Mouse (Mus musculus) neutrophil, adult 5-6 weeks (primary cell): ENCODE data around the gene Setd1a. TPM values are rescaled to one million over a fixed set of nuclear protein-coding genes. Genes with fewer than 3 reads are reported as not detected.
A peak's percentile ranks its signal among the peaks of the same experiment; 100 is the strongest.
"Not testable (repeated sequence)": the region's sequence is repeated elsewhere in the genome, so short reads cannot be mapped to it uniquely, and the experiment has no call there.

Experiments used
- ATAC-seq: fragments of 151-379, 151-347 bp; 2 replicates; pipeline ENCODE4 v1.8.0; 2017; ENCODE audit warnings: mild to moderate bottlenecking, moderate TSS enrichment; ENCODE audit not compliant: insufficient number of reproducible peaks, poor library complexity, low FRiP score, severe bottlenecking; ENCODE audit errors: extremely low read depth
- total RNA-seq: library from RNA; stranded (forward); fragments of 200-1000 nt; gene quantifications from 2 replicates; pipeline ENCODE4 v1.2.3, GENCODE M21; 2017

The Setd1a gene
- total RNA-seq, 1 experiment from 2014 or later = 14.4 TPM

DNA sequence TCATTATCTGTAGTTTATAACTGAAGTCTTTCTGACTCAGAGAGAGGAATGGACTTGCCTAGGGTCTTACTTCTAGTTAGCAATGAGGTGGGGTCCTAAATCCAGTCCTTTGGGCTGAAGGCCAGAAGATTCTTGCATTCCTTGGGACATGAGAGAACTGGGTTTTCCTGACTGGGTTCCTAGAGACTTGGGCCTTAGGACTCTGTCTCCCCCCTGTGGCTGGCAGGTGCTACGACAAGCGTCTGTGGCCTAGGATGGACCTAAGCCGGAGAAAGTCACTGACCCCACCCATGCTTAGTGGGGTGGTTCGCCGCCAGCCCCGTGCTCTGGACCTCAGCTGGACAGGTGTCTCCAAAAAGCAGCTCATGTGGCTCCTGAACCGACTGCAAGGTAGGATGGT, 15.4 kb upstream of the Setd1a start:
- peak; percentile 71 for ATAC-seq

DNA sequence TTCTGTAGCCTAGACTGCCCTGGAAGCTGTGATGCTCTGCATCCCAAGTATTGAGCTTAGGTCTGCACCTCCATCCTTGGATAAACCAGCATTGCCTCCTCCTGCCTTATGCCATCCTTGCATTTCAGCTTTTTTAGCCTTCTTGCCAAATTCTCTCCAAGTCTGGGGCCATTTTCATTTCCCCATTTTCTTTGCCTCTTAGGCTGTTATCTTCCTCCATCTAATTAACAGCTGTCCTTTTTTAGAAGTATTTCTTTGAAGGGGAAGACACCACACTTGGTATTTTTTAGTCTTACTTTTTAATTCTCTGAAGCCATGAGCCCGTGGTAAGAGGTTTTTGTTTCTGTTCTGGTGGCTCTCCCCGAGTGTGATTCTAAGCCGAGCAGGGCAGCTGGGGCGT, 12.8 kb upstream of the Setd1a start:
- ATAC-seq = no peak

DNA sequence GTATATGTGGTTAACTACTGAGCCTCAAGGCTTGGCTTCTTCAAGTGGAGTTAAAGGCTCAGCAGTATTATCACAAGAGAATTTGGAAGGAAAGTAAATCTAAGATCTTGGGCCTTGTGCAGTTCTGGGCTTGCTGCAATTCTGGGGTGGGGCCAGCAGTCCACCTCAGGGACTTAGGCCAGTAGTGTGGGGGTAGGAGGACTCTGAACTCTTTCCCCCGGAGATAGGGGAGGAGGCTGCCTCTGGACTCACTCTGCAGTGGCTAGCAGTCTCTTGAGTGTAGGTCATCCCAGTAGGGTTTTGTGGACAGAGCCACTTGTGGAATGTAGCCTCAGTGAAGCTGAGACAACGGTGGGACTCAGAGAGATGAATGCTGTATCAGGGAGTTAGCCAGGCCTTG, 10.7 kb upstream of the Setd1a start:
- ATAC-seq = no peak

- ATAC-seq = no peak
These were observed 9.4 kb upstream of the Setd1a start for GRCm38 (mm10) chr7:127766851-127767609.

DNA sequence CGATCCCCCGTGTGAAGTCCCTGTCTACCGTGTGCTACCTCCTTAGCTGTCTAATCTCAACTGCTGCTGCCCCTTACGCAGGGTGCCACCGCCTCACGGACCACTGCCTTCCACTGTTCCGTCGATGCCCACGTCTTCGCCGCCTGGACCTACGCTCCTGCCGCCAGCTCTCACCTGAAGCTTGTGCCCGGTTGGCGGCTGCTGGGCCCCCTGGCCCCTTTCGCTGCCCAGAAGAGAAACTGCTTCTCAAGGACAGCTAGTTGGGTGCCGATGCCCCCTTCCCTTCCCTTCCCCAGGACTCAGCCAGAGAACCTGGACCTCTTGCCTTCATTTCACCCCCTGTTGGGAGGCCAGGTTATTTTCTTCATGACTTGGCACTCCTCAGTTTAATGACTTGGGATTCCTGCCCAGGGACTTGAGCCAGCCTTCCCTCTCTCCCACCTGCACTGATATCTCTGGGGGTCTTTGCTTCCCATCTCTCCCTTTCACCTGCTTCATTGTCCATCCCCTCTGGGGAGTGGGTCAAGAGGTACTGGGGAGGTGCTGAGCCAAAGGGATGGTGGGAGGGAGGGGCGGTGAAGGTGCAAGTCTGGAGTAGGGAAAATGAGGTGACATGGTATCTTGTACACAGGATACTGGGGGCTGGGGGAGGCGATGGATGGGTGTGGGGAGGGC, 8.7 kb upstream of the Setd1a start:
- no peak for ATAC-seq

DNA sequence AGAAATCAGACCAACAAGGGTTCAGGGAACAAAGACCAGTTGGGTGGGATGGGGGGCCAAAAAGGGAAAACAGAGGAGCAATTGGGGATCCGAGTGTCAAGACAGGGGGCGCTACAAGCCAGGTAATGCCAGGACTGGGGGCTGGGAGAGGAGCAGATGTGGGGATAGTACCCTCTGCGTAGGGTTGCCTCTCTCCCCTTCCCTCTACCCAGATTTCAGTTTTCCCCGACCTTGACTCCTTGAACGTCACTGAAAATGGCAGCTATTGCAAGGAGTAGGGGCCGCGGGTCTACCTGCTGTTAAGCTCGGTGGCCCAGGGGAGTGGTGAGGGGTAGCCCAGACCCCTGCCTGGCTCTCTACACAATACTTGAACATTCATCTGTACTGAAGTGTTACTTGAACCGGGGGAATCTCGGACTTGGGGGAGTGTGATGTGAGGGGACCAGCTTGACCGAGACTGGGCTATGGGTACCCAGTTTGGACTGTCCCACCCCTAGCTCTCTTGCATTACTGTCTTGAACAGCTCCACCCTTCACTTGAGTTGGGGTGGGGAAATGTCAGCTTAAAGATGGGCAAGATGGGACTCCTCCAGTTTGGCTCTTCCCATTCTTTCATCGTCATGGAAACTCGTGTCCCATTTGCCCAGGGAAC, 8.0 kb upstream of the Setd1a start:
- no peak for ATAC-seq

DNA sequence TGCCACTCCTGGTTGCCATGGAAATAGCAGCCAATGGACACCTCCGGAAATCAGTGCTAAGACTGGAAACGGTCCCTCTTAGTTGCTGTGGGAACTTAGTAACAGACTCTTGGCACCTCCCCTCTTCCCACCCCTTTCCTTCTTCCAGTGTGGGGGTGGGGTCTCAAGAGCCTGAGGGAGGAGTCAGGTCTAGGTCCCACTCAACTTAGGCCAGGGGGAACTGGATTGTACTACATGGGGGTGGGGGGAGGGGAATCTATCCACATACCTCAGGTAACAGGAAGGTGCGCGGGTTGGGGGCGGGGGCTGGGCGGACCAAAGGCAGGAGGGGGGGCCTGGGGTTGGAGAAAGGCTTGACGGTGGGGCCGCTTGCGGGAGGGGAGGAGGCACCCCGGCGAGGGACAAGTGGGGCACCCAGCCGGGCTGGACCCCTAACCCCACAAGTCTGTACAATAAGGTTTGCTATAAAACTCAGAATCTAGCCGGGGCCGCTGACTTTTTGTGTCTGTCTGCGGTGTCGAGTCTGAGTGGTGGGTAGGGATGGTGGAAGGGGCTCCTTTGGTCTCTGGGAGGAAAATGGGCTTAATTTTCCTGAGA, 7.4 kb upstream of the Setd1a start:
- peak; percentile 74 for ATAC-seq

DNA sequence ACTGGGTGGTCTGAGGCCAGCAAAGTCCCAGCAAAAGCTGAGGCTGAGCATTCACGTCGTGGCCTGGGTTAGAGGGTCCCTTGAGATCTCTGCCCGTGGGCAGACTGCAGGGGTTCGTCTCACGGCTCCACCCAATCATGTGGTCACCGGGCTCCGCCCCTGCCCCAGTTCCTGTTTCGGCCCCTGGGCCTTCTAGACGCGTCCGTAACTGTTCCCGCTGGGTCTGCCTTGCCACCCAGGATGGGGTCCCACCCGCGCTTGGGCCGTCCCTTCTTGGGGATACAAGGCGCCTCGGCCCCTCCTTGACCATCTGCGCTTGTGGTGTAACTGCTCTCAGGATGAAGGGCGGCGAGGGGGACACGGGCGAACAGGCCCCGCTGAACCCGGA, 6.8 kb upstream of the Setd1a start, which contains the start of gene Orai3:
Gene Orai3 (plus strand): TSS at position 165 of the 388 bp plus-strand sequence.
- peak; percentile 73 for ATAC-seq

DNA sequence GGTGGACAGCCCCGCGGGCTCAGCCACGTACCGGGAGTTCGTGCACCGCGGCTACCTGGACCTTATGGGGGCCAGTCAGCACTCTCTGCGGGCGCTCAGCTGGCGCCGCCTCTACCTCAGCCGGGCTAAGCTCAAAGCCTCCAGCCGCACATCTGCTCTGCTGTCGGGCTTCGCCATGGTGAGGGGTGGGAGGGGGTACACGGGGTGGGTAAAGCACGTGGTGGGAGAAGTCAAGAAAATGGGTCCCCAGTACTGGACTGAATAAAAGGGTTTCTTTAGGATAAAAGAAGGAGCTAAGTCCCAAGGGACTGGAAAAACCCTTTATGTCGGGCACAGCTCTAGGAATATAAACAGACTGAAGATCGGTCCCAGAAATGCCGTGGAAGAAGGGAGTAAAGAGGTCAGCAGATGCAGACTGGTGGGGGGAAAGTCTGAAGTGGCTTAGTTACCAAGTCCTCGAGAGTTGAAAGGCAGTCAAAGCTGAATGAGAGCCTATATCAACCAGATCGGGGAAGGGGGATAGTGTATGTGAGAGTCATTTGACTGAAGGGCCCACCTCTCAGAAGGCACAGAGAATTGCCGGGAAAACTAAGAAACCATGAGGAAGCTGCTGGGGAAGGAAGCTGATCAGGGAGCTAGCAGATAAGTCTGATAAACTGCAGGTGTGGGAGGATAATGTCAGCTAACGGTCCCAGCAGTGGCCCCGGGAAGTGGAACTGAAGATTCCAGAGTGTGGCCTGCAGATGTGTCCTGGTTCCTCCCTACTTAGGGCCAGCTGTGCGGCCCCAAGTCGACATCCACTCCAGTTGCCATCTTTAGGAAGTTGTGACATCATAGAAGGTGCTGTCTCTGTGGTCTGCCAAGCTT, 6.2 kb upstream of the Setd1a start:
- no peak for ATAC-seq

GRCm38 (mm10) chr7:127771262-127771661, 5.2 kb upstream of the Setd1a start:
- ATAC-seq = no peak

DNA sequence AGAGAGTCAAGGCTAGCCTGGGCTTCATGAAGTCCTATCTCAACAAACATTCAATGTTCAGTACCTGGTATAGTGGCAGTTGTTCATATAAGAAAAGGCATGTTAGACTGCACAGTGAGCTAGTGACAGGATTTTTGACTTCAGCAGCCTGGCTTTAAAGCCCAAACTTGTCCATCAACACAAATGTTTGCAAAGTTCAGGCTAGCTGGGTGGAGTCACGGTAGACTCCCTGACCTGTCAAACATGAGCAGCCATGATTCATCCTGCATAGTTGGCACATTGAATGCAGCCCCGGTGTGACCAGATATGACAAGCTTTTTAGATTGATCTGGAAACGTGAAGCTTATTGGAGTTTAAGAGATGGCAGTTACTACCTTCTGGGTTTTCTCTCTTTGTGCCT, 4.4 kb upstream of the Setd1a start:
- no peak for ATAC-seq

DNA sequence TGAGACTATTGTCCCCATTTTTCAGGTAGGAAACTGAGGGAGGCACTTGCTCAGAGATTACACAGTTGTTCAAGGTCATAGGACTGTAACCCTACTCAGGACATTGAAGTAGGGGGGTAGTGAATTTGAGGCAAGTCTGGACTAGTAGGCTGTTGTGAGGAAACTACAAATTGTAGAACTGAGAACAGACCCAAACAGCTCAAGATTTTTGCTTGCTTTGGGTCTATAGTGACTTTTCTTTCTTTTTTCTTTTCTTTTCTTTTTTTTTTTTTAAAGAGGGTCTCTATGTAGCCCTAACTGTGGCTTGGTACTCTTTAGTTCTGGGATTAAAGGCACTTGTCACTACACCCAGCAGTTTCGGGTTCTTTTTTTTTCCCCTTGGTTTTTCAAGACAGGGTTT, 3.9 kb upstream of the Setd1a start:
- no peak for ATAC-seq

GRCm38 (mm10) chr7:127773664-127774384, 2.6 kb upstream of the Setd1a start:
- peak; percentile 20; the same call in 1 of the 2 replicates for ATAC-seq

DNA sequence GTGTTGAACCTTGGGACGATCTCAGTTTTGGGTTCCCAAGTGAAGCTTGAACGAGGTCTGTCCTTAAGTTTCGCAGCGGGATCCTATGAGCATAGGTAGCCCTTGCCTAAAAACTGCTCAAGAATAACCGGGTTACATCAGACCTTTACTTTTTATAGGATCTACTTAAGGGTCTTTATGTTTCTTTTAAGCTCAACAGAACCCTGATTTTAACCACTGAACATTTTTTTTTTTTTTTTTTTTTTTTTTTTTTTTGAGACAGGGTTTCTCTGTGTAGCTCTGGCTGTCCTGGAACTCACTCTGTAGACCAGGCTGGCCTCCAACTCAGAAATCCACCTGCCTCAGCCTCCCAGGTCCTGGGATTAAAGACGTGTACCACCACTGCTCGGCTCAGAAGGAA, 633 bp upstream of the Setd1a start:
- not testable (repeated sequence) for ATAC-seq

DNA sequence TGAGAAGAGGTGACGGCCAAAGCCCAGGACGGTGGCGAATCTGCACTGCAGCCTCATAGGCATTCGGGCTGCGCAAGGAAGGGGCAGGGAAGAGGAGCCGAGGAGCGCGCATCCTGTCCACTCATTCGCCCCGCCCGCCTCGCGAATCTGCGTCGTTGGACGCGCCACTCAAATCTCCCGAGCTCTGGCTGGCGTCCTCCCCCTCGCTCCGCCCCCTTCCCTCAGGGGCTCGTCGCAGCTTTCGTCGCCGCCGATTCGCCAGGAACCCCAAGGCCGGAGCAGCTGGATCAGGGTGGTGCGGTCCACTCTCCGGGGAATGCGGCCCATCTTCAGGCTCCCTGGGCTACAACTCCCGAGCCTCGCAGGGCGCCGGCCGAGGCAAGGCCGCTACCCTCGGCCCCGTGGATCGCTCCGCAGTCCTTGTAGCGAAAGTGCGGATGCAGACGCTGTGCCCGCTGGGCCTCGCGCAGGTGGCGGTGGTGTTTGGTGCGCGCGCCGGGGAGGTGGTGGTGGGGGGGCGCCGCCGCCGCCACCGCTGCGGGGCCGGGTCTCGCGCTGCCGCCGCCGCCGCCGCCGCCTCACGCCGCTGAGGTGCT, 506 bp downstream of the Setd1a start:
- ATAC-seq = peak; percentile 91

DNA sequence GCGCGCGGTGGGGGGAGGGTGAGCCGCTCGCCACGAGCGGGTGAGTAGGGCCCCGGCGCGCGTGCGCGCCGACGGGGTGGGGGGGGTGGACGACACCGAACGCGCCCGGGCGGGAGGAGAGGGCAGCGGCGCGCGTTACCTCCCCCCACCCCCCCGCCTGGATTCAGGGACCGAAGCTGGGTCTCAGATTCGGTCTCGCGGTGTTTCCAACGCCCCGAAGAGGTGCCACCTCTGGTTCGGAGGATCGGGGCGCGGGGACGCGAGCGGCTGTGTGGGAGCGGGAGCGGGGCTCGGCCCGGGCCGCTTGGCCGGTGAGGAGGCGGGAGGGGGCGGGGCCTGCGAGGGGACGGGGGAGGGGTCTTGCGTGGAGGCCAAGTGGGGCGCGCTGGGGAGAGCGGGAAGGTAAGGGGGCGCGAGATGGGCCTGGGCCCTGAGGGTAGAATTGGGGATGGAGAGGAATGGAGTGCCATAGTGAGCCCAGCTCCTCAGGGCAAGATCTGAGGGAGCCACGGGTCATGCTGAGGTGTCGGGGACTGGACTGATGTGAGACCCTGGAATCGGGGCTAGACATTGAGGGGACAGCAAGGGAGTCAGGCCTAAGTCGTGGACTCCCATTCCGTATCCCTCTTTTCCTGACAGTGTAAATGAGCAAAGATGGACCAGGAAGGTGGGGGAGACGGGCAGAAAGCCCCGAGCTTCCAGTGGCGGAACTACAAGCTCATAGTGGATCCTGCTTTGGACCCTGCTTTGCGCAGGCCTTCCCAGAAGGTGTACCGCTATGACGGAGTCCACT, 1.2 kb downstream of the Setd1a start:
- no peak for ATAC-seq

DNA sequence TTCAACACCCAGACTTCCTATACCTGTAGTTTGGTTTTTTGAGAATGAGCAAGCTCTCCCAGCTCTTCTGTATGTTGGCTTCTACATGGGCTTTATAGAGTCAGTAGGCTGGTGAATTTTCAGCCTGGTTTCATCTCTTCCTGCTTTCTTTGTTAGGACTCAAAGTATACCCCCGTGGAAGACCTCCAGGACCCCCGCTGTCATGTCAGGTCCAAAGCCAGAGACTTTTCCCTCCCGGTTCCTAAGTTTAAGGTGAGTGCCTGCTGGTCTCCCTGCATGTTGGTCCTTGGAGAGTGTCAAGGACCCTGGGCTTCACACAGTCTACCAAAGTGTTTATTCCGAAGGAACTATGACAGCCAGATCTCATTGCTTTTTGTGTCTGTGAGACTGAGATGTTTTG, 1.9 kb downstream of the Setd1a start:
- no peak for ATAC-seq
